Mouse (Mus musculus) E14TG2a.4 (cell line): Measurements from ENCODE around the gene Rps6ka4.

Experiments
- H3K27me3 ChIP-seq: 2 replicates; pipeline ENCODE4 v1.6.1; 2014; ENCODE audit warnings: low read length, control low read depth; ENCODE audit not compliant: insufficient read depth
- H3K36me3 ChIP-seq: 2 replicates; pipeline ENCODE4 v1.6.1; 2014; ENCODE audit warnings: low read length, control low read depth; ENCODE audit not compliant: insufficient read depth
- H3K4me1 ChIP-seq: replicated peaks from 2 replicates; pipeline ENCODE4 v1.6.1; 2014; ENCODE audit warnings: low read depth, low read length, control low read depth
- H3K4me3 ChIP-seq: replicated peaks from 2 replicates; pipeline ENCODE4 v1.5.1; 2014; ENCODE audit warnings: mild to moderate bottlenecking, low read length
- H3K9me3 ChIP-seq: 2 replicates; pipeline ENCODE4 v1.6.1; 2014; ENCODE audit warnings: low read length, control low read depth
- CTCF ChIP-seq: conservative IDR thresholded peaks from 2 replicates; pipeline ENCODE4 v1.5.1; 2014; ENCODE audit warnings: low read length
- NANOG ChIP-seq: IDR thresholded peaks from 2 replicates; pipeline ENCODE4 v1.6.1; 2014; ENCODE audit warnings: borderline replicate concordance, low read length, mixed read lengths
- POU5F1 ChIP-seq: IDR thresholded peaks from 2 replicates; pipeline ENCODE4 v1.6.1; 2014; ENCODE audit warnings: low read length, borderline replicate concordance

Rps6ka4 gene

DNA sequence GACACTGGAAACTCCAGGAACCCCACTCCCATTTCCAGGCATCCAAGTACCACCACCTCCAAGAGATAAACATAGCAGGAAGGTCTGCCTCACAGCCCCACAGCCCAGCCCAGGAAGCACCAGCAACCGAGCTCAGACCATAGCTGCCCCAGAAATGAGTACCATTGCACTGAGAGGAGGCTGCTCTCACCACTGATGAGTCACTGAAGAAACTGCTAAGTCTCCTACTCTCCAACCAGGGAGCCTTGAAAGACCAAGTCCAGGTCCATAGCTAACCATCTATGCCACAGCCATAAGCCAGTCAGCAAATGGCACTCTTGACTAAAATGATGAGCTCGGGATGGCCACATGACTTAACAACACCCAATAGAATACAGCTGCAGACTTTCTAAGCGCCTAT, 13.8 kb downstream of the Rps6ka4 start:
- Histone ChIP-seq H3K27me3 (peaks cover 64% of the 10 kb centered on the region), H3K9me3 (no peaks in the 10 kb centered on the region)
- no peak for TF ChIP-seq POU5F1
- TF ChIP-seq NANOG: no peak
- TF ChIP-seq CTCF: no peak

DNA sequence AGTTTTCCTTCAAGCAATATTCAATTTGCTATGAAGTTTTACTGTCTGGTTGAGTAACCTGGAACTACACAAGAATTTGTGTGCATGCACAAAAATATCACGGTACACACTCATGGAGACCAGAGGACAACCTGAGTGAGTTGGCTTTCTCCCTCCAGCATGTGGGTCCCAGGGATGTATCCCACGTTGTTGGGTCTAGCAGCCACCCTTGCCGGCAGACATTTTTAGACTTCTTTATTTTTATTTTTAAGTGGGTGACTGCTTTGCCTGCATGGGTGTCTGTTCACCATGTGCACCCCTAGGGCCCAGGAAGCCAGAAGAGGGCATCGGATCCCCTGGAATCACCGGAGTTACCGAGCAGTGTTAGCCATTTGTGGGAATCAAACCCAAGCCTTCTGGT, 15.1 kb downstream of the Rps6ka4 start:
- no peaks in the 10 kb centered on the region for H3K9me3 ChIP-seq
- peaks cover 76% of the 10 kb centered on the region for H3K4me1 ChIP-seq
- TF ChIP-seq CTCF (no peak), POU5F1 (no peak), NANOG (no peak)
- H3K36me3 ChIP-seq: 0 out of 2 replicates have a peak, but pooled peaks cover 4% of the 10 kb centered on the region
- peaks cover 53% of the 10 kb centered on the region for H3K27me3 ChIP-seq
- no peak overlapping the region for H3K4me3 ChIP-seq

More for the DNA sequence above, 13.8 kb downstream of the Rps6ka4 start:
- Histone ChIP-seq H3K4me3 (no peak overlapping the region), H3K4me1 (peaks cover 75% of the 10 kb centered on the region), H3K36me3 (0 out of 2 replicates have a peak, but pooled peaks cover 5% of the 10 kb centered on the region)

DNA sequence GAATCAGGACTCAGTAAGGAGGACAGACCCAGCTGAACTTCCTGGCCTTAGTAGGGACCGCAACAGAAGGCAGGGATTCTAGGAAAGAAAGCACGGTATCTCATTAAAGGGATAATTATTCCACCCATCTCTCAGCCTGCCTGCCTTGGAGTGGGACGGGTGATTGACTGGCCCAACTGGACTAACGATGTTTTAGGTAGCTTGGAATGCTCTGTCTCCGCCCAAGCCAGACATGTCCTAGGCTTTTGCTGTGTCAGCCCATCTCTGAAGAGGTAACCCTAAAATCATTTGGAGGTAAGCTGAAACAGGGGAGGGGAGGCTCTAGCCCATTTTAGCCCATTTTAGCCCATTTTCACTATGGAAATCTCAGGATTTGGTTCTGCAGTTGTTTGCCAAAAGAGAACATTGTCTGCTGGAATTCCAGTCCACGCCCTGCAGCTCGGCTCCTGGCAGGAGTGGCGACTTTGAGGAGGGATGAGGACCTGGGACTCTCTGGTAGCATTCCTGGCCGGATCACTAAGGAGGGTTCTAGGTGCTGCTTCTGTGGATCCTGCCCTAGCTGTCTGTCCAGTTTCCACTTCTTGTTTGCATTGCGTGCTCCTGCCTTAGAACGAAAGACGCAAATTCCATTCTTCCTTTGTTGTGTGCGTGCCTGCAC, 19.8 kb downstream of the Rps6ka4 start:
- 0 out of 2 replicates have a peak overlapping the region, but pooled peaks have one; percentile 18 for H3K4me3 ChIP-seq
- no peaks in the 10 kb centered on the region for H3K9me3 ChIP-seq
- TF ChIP-seq NANOG (no peak), POU5F1 (no peak), CTCF (no peak)
- H3K36me3 ChIP-seq: no peaks in the 10 kb centered on the region
- H3K4me1 ChIP-seq: peaks cover 59% of the 10 kb centered on the region
- H3K27me3 ChIP-seq: peaks cover 29% of the 10 kb centered on the region

DNA sequence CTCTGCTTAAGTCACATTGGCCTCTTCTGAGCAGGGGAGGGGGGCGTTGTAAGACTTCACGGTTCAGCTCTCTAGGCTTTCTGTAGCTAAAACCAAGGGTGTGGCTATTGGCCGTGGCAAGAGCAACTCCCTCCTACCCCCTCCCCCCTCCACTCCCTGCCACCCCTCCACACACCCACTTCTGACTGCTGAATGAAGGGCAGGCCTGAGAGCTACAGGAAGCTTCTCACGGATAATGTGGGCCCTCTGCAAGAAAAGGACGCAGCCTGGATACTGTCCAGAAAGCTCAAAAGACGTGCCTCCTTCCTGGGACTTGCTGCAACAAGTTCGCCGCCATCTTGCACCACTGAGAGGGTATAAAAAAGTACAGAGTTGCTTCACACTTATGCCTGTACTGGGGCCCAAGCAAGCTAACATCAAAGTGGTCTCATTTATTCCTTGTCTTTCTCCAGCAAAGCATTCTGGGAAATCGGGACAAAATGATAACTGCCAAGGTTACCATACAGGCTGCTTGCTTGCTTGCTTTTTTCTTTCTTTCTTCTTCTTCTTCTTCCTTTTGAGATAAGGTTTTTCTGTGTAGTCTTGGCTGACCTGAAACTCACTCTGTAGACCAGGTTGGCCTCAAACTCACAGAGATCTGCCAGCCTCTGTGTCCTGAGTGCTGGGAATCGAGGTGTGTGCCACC, 21.2 kb downstream of the Rps6ka4 start:
- TF ChIP-seq POU5F1 (no peak), CTCF (no peak), NANOG (no peak)
- peaks cover 48% of the 10 kb centered on the region for H3K4me1 ChIP-seq
- peaks cover 29% of the 10 kb centered on the region for H3K27me3 ChIP-seq
- no peak overlapping the region for H3K4me3 ChIP-seq
- H3K9me3 ChIP-seq: no peaks in the 10 kb centered on the region; the same call in 1 of the 2 replicates
- no peaks in the 10 kb centered on the region for H3K36me3 ChIP-seq

DNA sequence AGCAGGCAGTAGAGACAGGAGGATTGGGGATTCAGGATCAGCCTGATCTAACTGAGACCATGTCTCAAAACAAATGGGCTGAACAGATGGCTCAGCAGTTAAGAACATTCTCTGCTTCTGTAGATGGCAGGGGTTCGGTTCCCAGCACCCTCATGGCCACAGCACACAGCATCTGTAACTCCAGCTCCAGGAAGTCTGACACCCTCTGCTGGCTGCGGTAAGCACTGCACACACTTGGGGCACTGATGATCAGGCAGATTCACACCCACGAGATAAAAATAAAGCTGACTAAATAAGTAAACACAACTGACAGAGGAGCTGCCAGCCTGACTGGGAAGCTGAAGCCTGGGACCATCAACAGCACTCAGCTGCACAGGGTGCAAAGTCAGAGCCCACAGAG, 25.5 kb downstream of the Rps6ka4 start:
- H3K4me1 ChIP-seq: peaks cover 17% of the 10 kb centered on the region
- H3K9me3 ChIP-seq: no peaks in the 10 kb centered on the region; the same call in 1 of the 2 replicates
- H3K4me3 ChIP-seq: no peak overlapping the region
- 0 out of 2 replicates have a peak, but pooled peaks cover 7% of the 10 kb centered on the region for H3K27me3 ChIP-seq
- TF ChIP-seq CTCF (peak; percentile 65), NANOG (no peak)
- no peaks in the 10 kb centered on the region for H3K36me3 ChIP-seq

DNA sequence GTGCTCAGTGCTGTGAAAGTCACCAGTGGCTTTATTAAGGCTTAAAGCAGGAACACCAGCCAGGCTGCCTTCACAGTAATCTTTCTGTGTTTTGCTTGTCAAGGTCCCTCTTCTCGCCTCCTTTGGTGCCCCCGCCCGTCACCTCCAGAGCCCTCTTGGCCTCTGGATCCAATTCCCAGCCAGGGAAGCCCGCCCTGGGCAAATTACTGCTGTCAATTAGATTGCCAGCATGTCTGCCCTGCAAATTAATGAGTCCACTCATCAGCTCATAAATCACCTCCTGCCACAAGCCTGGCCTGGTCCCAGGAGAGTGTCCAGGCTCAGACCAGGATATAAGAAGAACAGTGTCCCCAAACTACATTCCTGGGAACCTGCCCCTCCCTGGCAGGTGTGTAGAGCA, 26.1 kb downstream of the Rps6ka4 start:
- peaks cover 11% of the 10 kb centered on the region for H3K4me1 ChIP-seq
- no peaks in the 10 kb centered on the region; the same call in 1 of the 2 replicates for H3K9me3 ChIP-seq
- no peak for TF ChIP-seq POU5F1
- TF ChIP-seq CTCF: no peak
- no peaks in the 10 kb centered on the region for H3K36me3 ChIP-seq
- 0 out of 2 replicates have a peak, but pooled peaks cover 7% of the 10 kb centered on the region for H3K27me3 ChIP-seq
- no peak overlapping the region for H3K4me3 ChIP-seq
